Mouse (Mus musculus) kidney, postnatal 0 days (tissue): ENCODE data around the gene Fam8a1. TPM values are rescaled to one million over a fixed set of nuclear protein-coding genes. Genes with fewer than 3 reads are reported as not detected.
A peak's percentile ranks its signal among the peaks of the same experiment; 100 is the strongest.

ENCODE experiments used
- ATAC-seq: fragments of 200-750 bp; cut with Nextera tagmentation; replicated peaks from 2 replicates; pipeline ENCODE4 v1.8.0; 2017; ENCODE audit warnings: low read depth, moderate number of reproducible peaks, moderate TSS enrichment, moderate library complexity; ENCODE audit not compliant: low FRiP score
- DNase-seq: peaks from one replicate; pipeline ENCODE4 v3.0.0-alpha.2; 2016; ENCODE audit warnings: low spot score
- H3K27ac ChIP-seq: fragments of 300-500 bp; sonication (generic); 2 replicates; pipeline ENCODE4 v1.5.1; 2014; ENCODE audit warnings: mild to moderate bottlenecking
- H3K27me3 ChIP-seq: fragments of 300-500 bp; sonication (generic); 2 replicates; pipeline ENCODE4 v1.6.1; 2014; ENCODE audit warnings: low read length, mixed read lengths; ENCODE audit not compliant: insufficient read depth
- H3K36me3 ChIP-seq: fragments of 300-500 bp; sonication (generic); 2 replicates; pipeline ENCODE4 v1.6.1; 2014; ENCODE audit warnings: low read length, mixed read lengths; ENCODE audit not compliant: insufficient read depth
- H3K4me1 ChIP-seq: fragments of 300-500 bp; sonication (generic); replicated peaks from 2 replicates; pipeline ENCODE4 v1.6.1; 2014; ENCODE audit warnings: antibody characterized with exemption, low read length, mixed read lengths; ENCODE audit not compliant: insufficient read depth
- H3K4me2 ChIP-seq: fragments of 300-500 bp; sonication (generic); 2 replicates; pipeline ENCODE4 v1.6.1; 2014; ENCODE audit warnings: mild to moderate bottlenecking, low read length, moderate library complexity, mixed read lengths
- H3K4me3 ChIP-seq: fragments of 300-500 bp; sonication (generic); replicated peaks from 2 replicates; pipeline ENCODE4 v1.5.1; 2014; ENCODE audit warnings: low read depth, low read length
- H3K9ac ChIP-seq: fragments of 300-500 bp; sonication (generic); 2 replicates; pipeline ENCODE4 v1.6.1; 2014; ENCODE audit warnings: low read depth, low read length
- H3K9me3 ChIP-seq: fragments of 300-500 bp; sonication (generic); replicated peaks from 2 replicates; pipeline ENCODE4 v1.6.1; 2016; ENCODE audit warnings: low read length, inconsistent platforms, mixed read lengths
- CTCF ChIP-seq: IDR thresholded peaks from 2 replicates; pipeline ENCODE4 v1.5.1; 2016; ENCODE audit warnings: antibody characterized with exemption, low read depth, mild to moderate bottlenecking, moderate library complexity
- WGBS: fragments of 180-500 bp; shearing (Covaris S2); extraction: QIAGEN DNeasy Blood & Tissue Kit; methylation state at CpG from one replicate; pipeline ENCODE4 v1.1.7; 2014; 5-methylcytosine and 5-hydroxymethylcytosine counted together
- polyA plus RNA-seq: library from polyadenylated mRNA; unstranded; fragments of >200 nt; fragmentation: Nextera tagmentation; extraction: Ambion mirVana; gene quantifications from 2 replicates; pipeline ENCODE4 v1.2.1, GENCODE M21; 2015

The Fam8a1 gene
- polyA plus RNA-seq, 1 experiment from 2014 or later: 13.3 TPM

GRCm38 (mm10) chr13:46703138-46703537 lies 33.8 kb downstream of the Fam8a1 start:
- Histone ChIP-seq H3K9me3 (no peaks in the 10 kb centered on the region), H3K27ac (no peak overlapping the region), H3K36me3 (peaks cover 18% of the 10 kb centered on the region; the same call in 1 of the 2 replicates), H3K9ac (no peak overlapping the region), H3K4me2 (no peak overlapping the region), H3K27me3 (no peaks in the 10 kb centered on the region), H3K4me1 (no peaks in the 10 kb centered on the region), H3K4me3 (no peak overlapping the region)
- 89% methylated on average over 5 of the region's 5 CpGs for WGBS
- DNase-seq (no peak), ATAC-seq (no peak)
- peak; percentile 43; the same call in 1 of the 2 replicates for TF ChIP-seq CTCF

GRCm38 (mm10) chr13:46713486-46713885 lies 44.2 kb downstream of the Fam8a1 start:
- Histone ChIP-seq H3K27ac (no peak overlapping the region), H3K4me2 (no peak overlapping the region), H3K36me3 (peaks cover 27% of the 10 kb centered on the region), H3K9ac (no peak overlapping the region), H3K4me1 (no peaks in the 10 kb centered on the region), H3K4me3 (no peak overlapping the region), H3K27me3 (no peaks in the 10 kb centered on the region), H3K9me3 (no peaks in the 10 kb centered on the region)
- ATAC-seq: no peak
- no peak for TF ChIP-seq CTCF
- DNase-seq: no peak
- 98% methylated on average over 5 of the region's 5 CpGs for WGBS

GRCm38 (mm10) chr13:46715976-46716639 lies 46.8 kb downstream of the Fam8a1 start:
- DNase-seq: no peak
- no peak for ATAC-seq
- peaks cover 15% of the 10 kb centered on the region for H3K36me3 ChIP-seq
- no peaks in the 10 kb centered on the region for H3K4me1 ChIP-seq
- H3K9me3 ChIP-seq: no peaks in the 10 kb centered on the region
- no peak overlapping the region for H3K27ac ChIP-seq
- H3K4me2 ChIP-seq: no peak overlapping the region
- H3K9ac ChIP-seq: no peak overlapping the region
- WGBS: 75% methylated on average over 3 of the region's 3 CpGs
- H3K27me3 ChIP-seq: no peaks in the 10 kb centered on the region
- TF ChIP-seq CTCF: no peak
- H3K4me3 ChIP-seq: no peak overlapping the region

DNA sequence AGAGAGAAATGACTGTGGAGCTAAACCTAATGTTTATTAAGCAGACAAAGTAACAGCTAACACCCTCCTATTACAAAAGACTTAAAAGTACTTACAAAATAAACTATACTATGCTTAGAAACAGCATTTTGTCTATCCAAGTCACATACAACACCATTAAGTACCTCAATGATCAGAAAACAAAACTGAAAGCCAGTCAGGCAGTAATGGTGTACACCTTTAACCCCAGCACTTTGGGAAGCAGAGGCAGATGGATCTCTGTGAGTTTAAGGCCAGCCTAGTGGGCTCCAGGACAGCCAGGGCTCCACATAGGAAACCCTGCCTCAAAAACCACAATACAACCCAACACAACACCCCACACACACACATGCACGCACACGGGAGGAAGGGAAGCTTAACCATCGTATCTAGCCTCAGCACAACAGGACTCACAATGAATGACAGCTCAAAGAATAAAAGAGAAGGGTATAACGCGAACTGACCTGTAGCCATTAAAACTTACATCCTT lies 49.6 kb downstream of the Fam8a1 start:
- Histone ChIP-seq H3K4me3 (no peak overlapping the region), H3K36me3 (0 out of 2 replicates have a peak, but pooled peaks cover 2% of the 10 kb centered on the region), H3K4me1 (no peaks in the 10 kb centered on the region), H3K9me3 (no peaks in the 10 kb centered on the region), H3K4me2 (no peak overlapping the region), H3K9ac (no peak overlapping the region), H3K27ac (no peak overlapping the region), H3K27me3 (no peaks in the 10 kb centered on the region)
- DNase-seq (no peak), ATAC-seq (no peak)
- TF ChIP-seq CTCF: no peak
- WGBS: 65% methylated on average over 5 of the region's 5 CpGs

DNA sequence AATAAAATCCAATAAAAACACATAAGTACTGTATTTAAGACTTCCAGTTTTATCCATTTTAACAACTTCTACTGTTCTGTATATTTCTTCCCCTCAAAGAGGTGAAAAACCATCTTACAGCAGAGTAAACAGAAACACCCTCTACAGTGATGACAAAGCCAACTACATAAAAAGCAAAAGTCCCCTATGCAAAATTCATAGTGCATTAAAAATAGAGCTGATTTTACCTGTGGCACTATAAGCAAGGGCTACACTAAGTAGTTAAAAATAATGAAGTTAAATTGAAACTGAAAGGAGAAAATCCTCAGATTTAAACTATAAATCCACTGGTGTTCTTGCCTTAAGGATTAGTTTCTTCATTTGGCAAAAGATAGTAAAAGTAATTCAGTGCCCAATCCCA lies 51.7 kb downstream of the Fam8a1 start:
- no peak overlapping the region for H3K4me3 ChIP-seq
- no peaks in the 10 kb centered on the region for H3K9me3 ChIP-seq
- H3K27ac ChIP-seq: no peak overlapping the region
- H3K36me3 ChIP-seq: no peaks in the 10 kb centered on the region
- no peaks in the 10 kb centered on the region for H3K27me3 ChIP-seq
- peaks cover 9% of the 10 kb centered on the region; the same call in 1 of the 2 replicates for H3K4me1 ChIP-seq
- no peak for TF ChIP-seq CTCF
- H3K9ac ChIP-seq: no peak overlapping the region
- DNase-seq: no peak
- ATAC-seq: no peak
- no peak overlapping the region for H3K4me2 ChIP-seq

- Histone ChIP-seq H3K4me3 (no peak overlapping the region), H3K27me3 (no peaks in the 10 kb centered on the region), H3K9me3 (no peaks in the 10 kb centered on the region), H3K36me3 (no peaks in the 10 kb centered on the region), H3K4me2 (no peak overlapping the region), H3K4me1 (peaks cover 9% of the 10 kb centered on the region; the same call in 1 of the 2 replicates), H3K27ac (no peak overlapping the region), H3K9ac (0 out of 2 replicates have a peak overlapping the region, but pooled peaks have one; percentile 1)
- DNase-seq (peak; percentile 84), ATAC-seq (no peak)
- peak; percentile 68 for TF ChIP-seq CTCF
These were observed 55.0 kb downstream of the Fam8a1 start for GRCm38 (mm10) chr13:46724371-46724770.

- Histone ChIP-seq H3K9ac (0 out of 2 replicates have a peak overlapping the region, but pooled peaks have one; percentile 1), H3K27me3 (no peaks in the 10 kb centered on the region), H3K4me2 (peak overlapping the region; percentile 45; the same call in 1 of the 2 replicates), H3K36me3 (no peaks in the 10 kb centered on the region), H3K27ac (no peak overlapping the region), H3K4me1 (peaks cover 9% of the 10 kb centered on the region; the same call in 1 of the 2 replicates), H3K4me3 (no peak overlapping the region), H3K9me3 (no peaks in the 10 kb centered on the region)
- no peak for DNase-seq
- ATAC-seq: no peak
- no peak for TF ChIP-seq CTCF
- 24% methylated on average over 2 of the region's 2 CpGs for WGBS
These were observed 55.9 kb downstream of the Fam8a1 start for GRCm38 (mm10) chr13:46725227-46725626.
